Mouse (Mus musculus) megakaryocyte progenitor cell, adult 5-6 weeks (primary cell): Measurements from ENCODE around the gene Tenm4. TPM values are rescaled to one million over a fixed set of nuclear protein-coding genes. Genes with fewer than 3 reads are reported as not detected.
"Not testable (repeated sequence)": the region's sequence is repeated elsewhere in the genome, so short reads cannot be mapped to it uniquely, and the experiment has no call there.

Experiments
- ATAC-seq: replicated peaks from 2 replicates; pipeline ENCODE4 v1.8.0; 2016; ENCODE audit warnings: mild to moderate bottlenecking, moderate TSS enrichment, inconsistent platforms; ENCODE audit not compliant: poor library complexity
- total RNA-seq, 2 experiments: library from RNA; stranded (forward) in 1 of 2; stranded (reverse) in 1 of 2; fragments of 157-497, 149-512 nt in 1 of 2; fragments of 200-1000 nt in 1 of 2; gene quantifications; 2 replicates each; pipeline versions ENCODE4 v1.2.3 to v1.2.4; 2015 to 2017

Gene Tenm4
- total RNA-seq, 2 experiments from 2014 or later, result not detected

DNA sequence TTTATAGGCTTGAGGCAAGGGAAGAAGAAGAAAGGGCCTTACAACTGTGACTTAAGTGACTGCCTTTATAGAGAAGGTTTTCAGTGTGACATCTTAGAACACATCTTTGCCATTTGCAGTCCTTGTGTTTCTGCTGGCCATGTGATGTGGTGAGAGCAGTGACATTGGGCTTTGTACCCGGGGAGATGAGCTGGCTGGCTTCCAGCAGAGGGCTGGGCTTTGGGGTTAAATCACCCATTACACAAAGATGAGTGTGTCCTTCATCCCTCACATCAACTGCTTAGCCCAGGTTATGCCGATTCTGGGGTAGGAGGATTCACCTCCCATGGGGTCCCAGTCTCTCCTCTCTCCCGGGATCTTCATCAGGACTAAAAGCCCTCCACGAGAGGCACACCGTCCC, 738.8 kb downstream of the Tenm4 start:
- no peak for ATAC-seq

DNA sequence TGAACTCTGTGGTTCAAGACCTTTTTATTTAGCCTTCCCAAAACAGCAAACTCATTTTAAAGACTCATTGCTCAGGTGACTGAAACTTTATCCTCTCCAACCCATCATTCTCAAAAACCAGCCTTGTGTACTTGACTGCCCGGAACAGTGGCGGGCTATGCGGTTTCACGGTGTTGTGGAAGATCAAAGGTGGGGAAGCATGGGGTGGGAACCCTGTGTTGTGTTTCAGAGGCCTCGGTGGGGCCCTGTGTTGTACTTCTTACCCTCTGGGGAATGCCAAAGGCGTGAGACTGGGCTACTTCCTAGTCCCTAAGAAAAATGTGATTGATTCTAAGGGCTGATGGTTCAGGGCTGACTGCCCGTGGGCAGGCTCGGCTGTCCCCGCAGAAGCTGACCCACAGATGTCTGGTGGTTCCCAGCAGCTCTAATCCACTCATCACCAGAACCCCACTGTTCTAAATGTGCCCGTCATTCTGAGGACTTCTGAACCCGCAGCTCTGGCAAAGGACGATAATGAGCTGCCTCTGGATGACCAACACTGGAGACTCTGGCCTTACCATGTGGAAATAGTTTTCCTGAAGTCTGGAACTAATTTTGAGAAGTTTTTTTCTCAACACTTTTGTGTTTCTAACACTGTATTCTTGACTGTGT, 739.4 kb downstream of the Tenm4 start:
- no peak for ATAC-seq

DNA sequence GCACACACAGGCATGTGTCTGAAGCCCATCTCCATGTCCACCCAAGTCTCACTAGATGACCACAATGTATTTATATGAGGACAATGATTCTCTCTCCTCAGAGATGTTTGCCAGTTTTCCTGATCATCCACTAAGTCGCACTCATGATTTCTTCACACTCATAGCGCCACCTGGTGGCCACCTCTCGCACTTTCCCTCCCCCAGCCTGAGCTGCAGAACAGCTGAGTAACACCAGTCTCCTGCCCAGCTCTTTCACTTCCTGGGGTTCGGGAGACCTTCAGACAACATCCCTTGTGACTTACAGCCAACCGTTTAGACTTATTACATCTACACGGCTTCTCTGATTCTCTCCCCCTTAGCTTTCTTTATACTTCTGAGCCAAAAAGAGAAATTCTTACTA, 743.0 kb downstream of the Tenm4 start:
- ATAC-seq, result peak; percentile 89

DNA sequence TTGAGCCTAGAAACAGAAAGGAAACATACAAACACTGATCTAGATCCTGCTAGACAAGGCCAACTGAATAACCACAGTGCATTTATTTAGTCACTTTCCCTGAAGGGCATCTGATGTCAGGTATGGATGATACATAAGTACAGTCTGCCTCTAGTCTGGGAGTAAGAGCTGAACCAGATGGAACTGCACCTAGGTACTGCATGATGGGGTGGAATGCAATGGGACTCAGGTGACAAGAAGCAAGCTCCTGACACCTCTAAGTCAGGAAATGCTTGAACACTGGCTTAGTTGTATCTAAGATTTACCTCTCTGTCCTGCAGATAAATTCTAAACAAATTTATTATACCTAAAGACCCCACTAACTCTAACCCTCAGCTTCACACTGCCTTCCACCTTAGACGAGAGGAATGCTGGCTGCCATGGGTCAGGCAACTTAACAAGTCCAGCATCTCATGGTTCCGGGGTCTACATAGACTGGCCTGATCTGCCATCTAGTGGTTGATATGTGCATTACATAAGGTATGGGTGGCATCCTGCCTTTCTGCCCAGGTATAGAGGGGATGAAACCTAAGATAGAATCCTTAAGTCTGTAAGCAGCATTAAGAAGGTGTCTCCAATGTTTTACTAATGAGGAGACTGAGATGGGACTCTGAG, 744.5 kb downstream of the Tenm4 start:
- peak; percentile 90 for ATAC-seq

DNA sequence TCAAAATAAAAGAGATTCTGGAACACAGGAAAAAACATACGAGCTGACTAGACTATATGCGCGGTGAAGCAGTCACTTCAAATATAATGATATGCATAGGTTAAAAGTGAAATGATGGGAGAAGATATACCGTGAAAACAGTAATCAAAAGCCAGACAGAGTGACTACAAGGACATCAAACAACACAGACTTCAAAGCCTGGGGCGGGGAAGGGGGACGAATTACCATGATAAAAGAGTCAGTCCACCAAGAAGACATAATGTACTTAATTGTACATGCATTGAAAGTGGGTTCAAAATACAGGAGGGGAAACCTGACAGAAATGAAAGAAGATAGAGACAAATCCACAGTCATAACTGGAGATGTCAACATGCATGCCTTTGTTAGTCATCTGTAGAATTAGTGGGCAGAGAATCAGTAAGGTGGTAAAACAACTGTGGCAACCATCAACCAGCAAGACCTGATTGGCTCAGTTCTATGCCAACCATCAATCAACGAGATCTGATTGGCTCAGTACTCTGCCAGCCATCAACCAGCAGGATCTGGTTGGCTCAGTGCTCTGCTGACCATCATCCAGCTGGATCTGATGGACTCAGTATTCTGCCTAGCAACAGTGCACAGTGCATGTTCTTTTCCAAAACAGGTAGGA, 749.5 kb downstream of the Tenm4 start:
- 0 out of 2 replicates have a peak, but pooled peaks have one; percentile 29 for ATAC-seq

DNA sequence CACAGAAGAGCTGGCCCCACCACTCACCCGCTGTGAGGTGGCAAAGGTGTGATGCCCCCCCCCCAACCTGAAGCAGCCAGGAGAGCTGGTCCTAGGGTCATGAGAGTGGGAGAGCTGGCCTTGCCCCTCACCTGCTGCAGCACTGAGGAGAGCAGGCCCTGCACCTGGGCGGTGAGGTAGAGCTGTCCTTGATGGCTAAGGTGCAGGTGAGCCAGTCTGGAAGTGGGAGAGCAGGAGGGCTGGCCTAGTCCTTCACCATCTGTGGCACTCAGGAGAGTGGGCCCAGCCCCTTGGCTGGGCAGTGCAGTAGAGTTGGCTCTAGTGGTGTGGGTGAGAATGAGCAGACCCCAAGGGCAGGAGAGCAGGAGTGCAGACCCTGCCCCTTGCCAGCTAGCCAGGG, 751.9 kb downstream of the Tenm4 start:
- no peak for ATAC-seq

DNA sequence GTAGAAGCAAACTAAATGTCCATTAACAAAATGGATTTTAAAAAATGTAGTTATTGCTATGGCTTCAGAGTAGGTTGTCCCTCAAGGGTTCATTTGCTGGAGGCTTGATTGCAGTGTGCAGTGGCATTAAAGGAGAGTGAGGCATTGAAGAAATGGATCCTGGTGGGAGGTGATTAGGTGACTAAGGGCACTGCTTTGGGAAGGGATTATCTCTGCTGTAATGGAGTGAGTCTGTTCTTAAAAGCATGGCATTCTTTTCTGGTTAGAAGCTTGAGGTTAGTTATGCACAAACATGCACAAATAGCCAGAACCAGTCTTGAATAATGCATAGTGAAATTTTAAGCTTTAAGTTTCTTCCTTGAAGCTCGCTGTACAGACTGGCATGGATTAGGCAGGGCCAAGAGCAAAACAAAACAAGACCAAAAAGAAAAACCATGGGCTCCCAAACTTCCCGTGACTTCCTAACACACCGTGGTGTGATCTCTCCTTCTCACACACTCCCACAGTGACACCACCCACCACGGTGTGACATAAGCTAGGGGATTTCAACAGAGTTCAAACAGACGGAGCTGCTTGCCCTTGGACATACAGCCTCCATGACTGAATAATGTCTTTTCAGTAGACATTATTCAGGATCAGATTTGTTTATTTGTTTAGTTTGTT, 772.8 kb downstream of the Tenm4 start:
- ATAC-seq, result no peak

DNA sequence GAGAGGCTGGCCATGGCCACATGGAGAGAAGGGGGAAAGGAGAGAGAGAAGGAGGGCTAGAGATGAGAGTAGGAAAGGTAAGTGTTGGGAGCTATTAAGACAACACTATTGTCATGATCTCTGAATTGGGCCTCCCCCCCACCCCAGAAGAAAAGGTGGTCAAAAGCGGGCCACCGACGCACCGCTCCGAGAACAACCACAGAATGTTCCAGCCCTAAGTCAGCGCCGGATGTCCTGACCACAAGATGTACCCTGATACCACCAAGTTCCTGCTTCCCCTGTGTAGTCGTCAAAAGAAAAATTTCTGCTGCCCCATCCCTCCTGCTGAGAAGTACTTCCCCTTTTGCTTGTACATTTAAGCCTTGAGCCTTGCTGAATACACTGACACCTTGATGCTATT, 775.5 kb downstream of the Tenm4 start:
- not testable (repeated sequence) for ATAC-seq

DNA sequence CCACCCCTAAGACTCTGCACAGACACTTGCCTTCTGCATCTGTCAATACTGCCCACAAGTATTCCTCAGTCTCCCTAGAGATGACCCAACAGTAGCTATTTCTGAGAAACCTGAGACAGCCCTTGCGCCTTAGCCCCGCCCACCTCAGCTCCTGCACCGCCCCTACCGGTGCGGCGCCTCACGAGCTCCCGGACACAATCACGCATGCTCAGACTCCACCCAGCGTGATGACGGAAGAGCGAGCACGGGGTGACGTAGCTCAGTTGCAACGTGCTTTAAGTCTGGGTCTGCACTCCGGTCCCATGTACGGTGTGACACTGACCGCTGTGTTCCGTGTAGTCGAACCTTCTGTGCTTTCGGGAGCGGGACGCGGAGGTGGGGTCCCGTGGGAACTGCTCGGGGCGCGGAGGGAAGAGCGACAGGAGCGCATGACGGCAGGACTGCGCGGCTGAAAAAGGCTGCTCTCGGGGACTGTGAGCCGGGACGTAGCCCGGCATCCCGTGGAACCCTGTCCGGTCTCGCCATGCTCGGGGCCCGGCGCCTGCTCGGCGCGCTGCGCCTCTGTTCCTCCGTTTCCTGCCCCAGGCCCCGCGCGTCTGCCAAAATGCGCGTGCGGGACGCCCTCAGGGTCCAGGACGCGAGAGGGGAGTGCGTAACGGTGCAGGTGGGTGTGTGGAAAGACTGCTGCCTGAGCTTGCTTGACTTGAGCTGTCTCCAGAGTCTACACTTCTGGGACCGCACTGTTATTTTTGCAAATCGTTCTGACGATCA, 780.4 kb downstream of the Tenm4 start, which contains the start of gene Nars2:
TSS of gene Nars2 (plus strand) at position 225 of the 771 bp plus-strand sequence.
- peak; percentile 98 for ATAC-seq

DNA sequence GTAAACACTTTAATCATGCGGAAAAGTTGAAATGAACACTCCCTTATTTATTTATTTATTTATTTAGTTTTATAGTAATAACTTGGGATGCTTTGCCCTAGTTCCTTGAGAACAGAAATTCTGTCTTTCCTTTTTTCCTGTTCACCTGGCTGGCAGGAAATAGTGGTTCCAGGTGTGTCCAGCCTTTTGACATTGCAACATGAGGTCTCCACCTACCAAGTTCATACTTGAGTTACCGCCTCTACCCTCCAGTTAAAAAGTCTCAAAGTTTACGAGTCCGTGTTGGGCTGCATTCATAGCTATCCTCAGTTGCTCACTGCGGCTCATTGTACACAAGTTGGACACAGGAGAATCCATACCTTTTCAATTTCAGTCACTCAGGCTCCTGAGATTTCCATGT, 781.0 kb downstream of the Tenm4 start:
- ATAC-seq, result no peak

DNA sequence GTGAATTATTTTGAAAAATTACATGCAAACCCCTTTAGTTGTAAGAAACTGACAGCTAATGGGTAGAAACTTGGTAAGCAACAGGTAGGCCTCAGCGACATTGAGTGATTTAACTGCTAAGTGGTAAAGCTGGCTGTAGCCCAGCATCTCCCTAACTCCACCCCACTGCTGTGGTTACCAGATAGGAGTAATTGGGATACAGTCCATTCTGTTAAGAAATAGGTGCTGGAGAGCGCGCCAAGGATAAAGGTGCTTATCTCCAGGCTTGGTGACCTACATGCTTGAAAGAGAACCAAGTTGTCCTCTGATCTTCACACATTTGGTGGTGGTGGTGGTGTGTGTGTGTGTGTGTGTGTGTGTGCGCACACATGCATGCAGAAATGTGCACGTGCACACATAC, 788.1 kb downstream of the Tenm4 start:
- ATAC-seq, result peak; percentile 99
